In the genomic region with DNA sequence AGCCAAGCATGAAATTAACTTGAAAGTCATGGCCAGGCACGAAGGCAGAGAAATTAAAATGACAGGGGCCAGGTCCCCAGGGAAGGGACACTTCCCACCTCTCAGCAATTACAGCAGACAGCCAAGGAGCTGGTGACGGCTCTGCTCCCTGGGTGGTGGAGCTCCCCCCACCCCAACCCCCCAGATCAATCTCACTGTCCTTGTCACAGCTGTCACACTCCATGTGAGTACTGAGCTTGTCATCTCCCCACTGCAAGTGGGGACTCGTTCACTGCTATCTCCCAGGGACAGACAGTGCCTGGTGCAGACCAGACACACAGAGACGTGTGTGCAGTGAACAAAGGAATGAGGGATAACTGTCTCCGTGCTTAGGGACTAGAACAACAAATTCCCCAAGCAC, we compare ENCODE assay signal across 11 mouse cellular contexts.
DNase-seq lines count a peak whose midpoint lies in the region; ATAC-seq and TF ChIP-seq lines count a peak whose summit lies in the region.
"Had no signal": no experiment of that assay in that cellular context is flagged by ENCODE, and none has a peak within 500 bp of the region (broad histone marks: within the 10 kb centered on the region; RNA-seq: fewer than 3 reads in every experiment).

No protein-coding gene starts in this region.

- WGBS in heart, embryonic 12.5 days = 29% methylated on average over 5 of the region's 5 CpGs
- WGBS in embryonic facial prominence, embryonic 10.5 days = 48% methylated on average over 5 of the region's 5 CpGs
- WGBS in hindbrain, embryonic 12.5 days = 36% methylated on average over 5 of the region's 5 CpGs
- 17% methylated on average over 5 of the region's 5 CpGs for WGBS in midbrain, embryonic 14.5 days
- 92% methylated on average over 5 of the region's 5 CpGs for WGBS in thymus, adult 2 months

- H3K4me3 ChIP-seq in heart, embryonic 12.5 days = no peak overlapping the region
- no peak overlapping the region for H3K4me3 ChIP-seq in embryonic facial prominence, embryonic 10.5 days
- H3K4me3 ChIP-seq in hindbrain, embryonic 12.5 days = no peak overlapping the region
- H3K4me3 ChIP-seq in midbrain, embryonic 14.5 days (replicated peaks; ENCODE audit: low read depth, low read length) = no peak overlapping the region
- no peak overlapping the region for H3K4me3 ChIP-seq in thymus, adult 2 months (ENCODE audit: control insufficient read depth, insufficient read depth, low read length)

- intact Hi-C loops in heart, postnatal 14 days (cut with DNase I) = no loop called here

- no peak overlapping the region for H3K9ac ChIP-seq in heart, embryonic 12.5 days
- H3K9ac ChIP-seq in hindbrain, embryonic 12.5 days = no peak overlapping the region
- H3K9ac ChIP-seq in midbrain, embryonic 14.5 days (replicated peaks; ENCODE audit: low read length) = no peak overlapping the region; the same call in 1 of the 2 replicates

- H3K27ac ChIP-seq in heart, embryonic 12.5 days (ENCODE audit: poor library complexity, severe bottlenecking) = 0 out of 2 replicates have a peak overlapping the region, but pooled peaks have one; percentile 39
- H3K27ac ChIP-seq in embryonic facial prominence, embryonic 10.5 days (replicated peaks) = peak overlapping the region; percentile 8; the same call in 1 of the 2 replicates
- peak overlapping the region; percentile 79 for H3K27ac ChIP-seq in hindbrain, embryonic 12.5 days
- peak overlapping the region; percentile 83 for H3K27ac ChIP-seq in midbrain, embryonic 14.5 days (replicated peaks; ENCODE audit: low read depth, low read length)
- H3K27ac ChIP-seq in thymus, adult 2 months (ENCODE audit: control insufficient read depth, insufficient read depth, low read length) = no peak overlapping the region

- no peak; the same call in 1 of the 2 replicates for ATAC-seq in heart, embryonic 12.5 days (ENCODE audit: insufficient number of reproducible peaks, low FRiP score)
- ATAC-seq in hindbrain, embryonic 12.5 days (ENCODE audit: low FRiP score) = peak; percentile 69
- peak; percentile 56; the same call in 1 of the 2 replicates for ATAC-seq in midbrain, embryonic 14.5 days (ENCODE audit: low FRiP score, low TSS enrichment)
- ATAC-seq: intestine, postnatal 0 days had no signal

- no peak for TF ChIP-seq POLR2A in thymus, adult 2 months (IDR thresholded peaks at IDR 0.05; ENCODE audit: control insufficient read depth, extremely low read depth, insufficient read depth, low read length, poor library complexity)

- peaks cover 42% of the 10 kb centered on the region for H3K4me1 ChIP-seq in heart, embryonic 12.5 days (replicated peaks)
- peaks cover 15% of the 10 kb centered on the region for H3K4me1 ChIP-seq in embryonic facial prominence, embryonic 10.5 days
- H3K4me1 ChIP-seq in hindbrain, embryonic 12.5 days = peaks cover 47% of the 10 kb centered on the region
- peaks cover 13% of the 10 kb centered on the region for H3K4me1 ChIP-seq in midbrain, embryonic 14.5 days (ENCODE audit: control insufficient read depth, insufficient read depth, low read length)
- no peaks in the 10 kb centered on the region for H3K4me1 ChIP-seq in thymus, adult 2 months (replicated peaks; ENCODE audit: control insufficient read depth, insufficient read depth, low read length)

- no peak for TF ChIP-seq CTCF in thymus, adult 2 months (IDR thresholded peaks at IDR 0.05; ENCODE audit: borderline replicate concordance, control insufficient read depth, extremely low read depth, insufficient read depth, low read length, poor library complexity)

- peaks cover 13% of the 10 kb centered on the region for H3K9me3 ChIP-seq in heart, embryonic 12.5 days (replicated peaks)
- H3K9me3 ChIP-seq in embryonic facial prominence, embryonic 10.5 days = peaks cover 14% of the 10 kb centered on the region
- peaks cover 10% of the 10 kb centered on the region for H3K9me3 ChIP-seq in hindbrain, embryonic 12.5 days (replicated peaks)
- H3K9me3 ChIP-seq in midbrain, embryonic 14.5 days (ENCODE audit: control insufficient read depth, low read length) = 0 out of 2 replicates have a peak, but pooled peaks cover 6% of the 10 kb centered on the region

- H3K27me3 ChIP-seq in heart, embryonic 12.5 days (replicated peaks) = no peaks in the 10 kb centered on the region
- no peaks in the 10 kb centered on the region for H3K27me3 ChIP-seq in embryonic facial prominence, embryonic 10.5 days (replicated peaks; ENCODE audit: low read depth, poor library complexity, severe bottlenecking)
- H3K27me3 ChIP-seq in hindbrain, embryonic 12.5 days = no peaks in the 10 kb centered on the region
- H3K27me3 ChIP-seq in midbrain, embryonic 14.5 days (ENCODE audit: control insufficient read depth, insufficient read depth, low read length) = no peaks in the 10 kb centered on the region
- H3K27me3 ChIP-seq in thymus, adult 2 months (ENCODE audit: control insufficient read depth, insufficient read depth, low read length) = no peaks in the 10 kb centered on the region

- peaks cover 73% of the 10 kb centered on the region for H3K36me3 ChIP-seq in heart, embryonic 12.5 days
- peaks cover 100% of the 10 kb centered on the region for H3K36me3 ChIP-seq in embryonic facial prominence, embryonic 10.5 days (replicated peaks)
- peaks cover 73% of the 10 kb centered on the region for H3K36me3 ChIP-seq in hindbrain, embryonic 12.5 days
- H3K36me3 ChIP-seq in midbrain, embryonic 14.5 days (ENCODE audit: control insufficient read depth, insufficient read depth, low read length) = peaks cover 51% of the 10 kb centered on the region
- peaks cover 16% of the 10 kb centered on the region for H3K36me3 ChIP-seq in thymus, adult 2 months (ENCODE audit: control insufficient read depth, insufficient read depth, low read length)

- H3K4me2 ChIP-seq in heart, embryonic 12.5 days = no peak overlapping the region
- H3K4me2 ChIP-seq in hindbrain, embryonic 12.5 days (replicated peaks) = no peak overlapping the region
- H3K4me2 ChIP-seq in midbrain, embryonic 14.5 days (ENCODE audit: low read length) = no peak overlapping the region
- H3K4me2 ChIP-seq: heart, embryonic 11.5 days had no signal

- DNase-seq in heart, postnatal 14 days = no peak
- DNase-seq in embryonic facial prominence, embryonic 10.5 days (ENCODE audit: low spot score) = no peak
- peak; percentile 59 for DNase-seq in midbrain, embryonic 14.5 days
- DNase-seq in spleen, adult 12 weeks (ENCODE audit: low spot score) = no peak
- DNase-seq in spleen, postnatal 4 days (ENCODE audit: low spot score in 2 of 2) = no peak
- no peak for DNase-seq in thymus, adult 2 months
- DNase-seq: lung, postnatal 36 days had no signal
